Mouse (Mus musculus) CH12.LX (cell line): ENCODE measurements around the gene Ube2h. TPM values are rescaled to one million over a fixed set of nuclear protein-coding genes. Genes with fewer than 3 reads are reported as not detected.

Experiments used
- DNase-seq: peaks from one replicate; pipeline ENCODE4 v3.0.0-alpha.2; 2013; ENCODE audit errors: extremely low read depth
- H3K27ac ChIP-seq: 2 replicates; pipeline ENCODE4 v1.5.1; 2012; ENCODE audit warnings: low read depth, mild to moderate bottlenecking, control low read depth, moderate library complexity; ENCODE audit not compliant: insufficient read depth
- H3K27me3 ChIP-seq: replicated peaks from 2 replicates; pipeline ENCODE3; 2012; ENCODE audit warnings: inconsistent platforms
- H3K36me3 ChIP-seq, 2 experiments: replicated peaks in 1 of 2; 2 replicates each; pipeline versions ENCODE3 to v1.6.1; 2012; ENCODE audit warnings: inconsistent platforms in 1 of 2, low read length in 1 of 2, mild to moderate bottlenecking in 1 of 2, mixed read lengths in 1 of 2, moderate library complexity in 1 of 2; ENCODE audit not compliant: control insufficient read depth in 1 of 2, insufficient read depth in 1 of 2
- H3K4me1 ChIP-seq, 2 experiments: 2 replicates each; pipeline ENCODE4 v1.6.1; 2012; ENCODE audit warnings: inconsistent platforms in 1 of 2, moderate library complexity in 1 of 2; ENCODE audit not compliant: insufficient read depth in 2 of 2, control insufficient read depth in 1 of 2
- H3K4me2 ChIP-seq: 2 replicates; pipeline ENCODE4 v1.6.1; 2012; ENCODE audit warnings: low read depth, mild to moderate bottlenecking, control low read depth; ENCODE audit not compliant: poor library complexity, insufficient read depth, severe bottlenecking
- H3K4me3 ChIP-seq, 3 experiments: fragments of 150-350 bp in 1 of 3; sonication (generic) in 1 of 3; replicated peaks in 1 of 3; 2 replicates each; pipeline versions ENCODE3 to v1.5.1; 2011 to 2012; ENCODE audit warnings: low read depth in 2 of 3, low read length in 2 of 3, mild to moderate bottlenecking in 2 of 3, moderate library complexity in 2 of 3, control low read depth in 1 of 3, improper control_type of control experiment in 1 of 3, inconsistent platforms in 1 of 3, mixed read lengths in 1 of 3; ENCODE audit not compliant: poor library complexity in 1 of 3
- H3K79me2 ChIP-seq: replicated peaks from 2 replicates; pipeline ENCODE4 v1.6.1; 2012; ENCODE audit warnings: mild to moderate bottlenecking, moderate library complexity; ENCODE audit not compliant: control insufficient read depth, poor library complexity, insufficient read depth, severe bottlenecking; ENCODE audit errors: extremely low read depth
- H3K9ac ChIP-seq: 2 replicates; pipeline ENCODE4 v1.6.1; 2012; ENCODE audit warnings: low read depth, mild to moderate bottlenecking, control low read depth, moderate library complexity; ENCODE audit not compliant: insufficient read depth
- H3K9me3 ChIP-seq: replicated peaks from 2 replicates; pipeline ENCODE3; 2012; ENCODE audit warnings: low read length, inconsistent platforms, mixed read lengths
- BHLHE40 ChIP-seq: IDR thresholded peaks from 2 replicates; pipeline ENCODE4 v1.6.1; 2011; ENCODE audit warnings: mild to moderate bottlenecking, low read depth, low read length, improper control_type of control experiment
- ELF1 ChIP-seq: IDR thresholded peaks from 2 replicates; pipeline ENCODE4 v1.6.1; 2014; ENCODE audit warnings: low read depth, mild to moderate bottlenecking, inconsistent platforms, low read length, improper control_type of control experiment
- EP300 ChIP-seq: IDR thresholded peaks from 2 replicates; pipeline ENCODE4 v1.6.1; 2011; ENCODE audit warnings: low read length, improper control_type of control experiment
- ETS1 ChIP-seq: conservative IDR thresholded peaks from 2 replicates; pipeline ENCODE4 v1.6.1; 2012; ENCODE audit warnings: low read depth, mild to moderate bottlenecking, inconsistent platforms, low read length, improper control_type of control experiment, moderate library complexity
- JUND ChIP-seq: conservative IDR thresholded peaks from 2 replicates; pipeline ENCODE4 v1.6.1; 2011; ENCODE audit warnings: low read depth, low read length, improper control_type of control experiment
- MAX ChIP-seq: IDR thresholded peaks from 2 replicates; pipeline ENCODE4 v1.6.1; 2011; ENCODE audit warnings: low read length, improper control_type of control experiment
- MAZ ChIP-seq: IDR thresholded peaks from 2 replicates; pipeline ENCODE4 v1.6.1; 2012; ENCODE audit warnings: low read depth, mild to moderate bottlenecking, inconsistent platforms, low read length, improper control_type of control experiment, moderate library complexity
- MXI1 ChIP-seq: IDR thresholded peaks from 2 replicates; pipeline ENCODE4 v1.6.1; 2011; ENCODE audit warnings: mild to moderate bottlenecking, low read depth, low read length, improper control_type of control experiment
- MYC ChIP-seq: IDR thresholded peaks from 2 replicates; pipeline ENCODE4 v1.6.1; 2011; ENCODE audit warnings: low read depth, mild to moderate bottlenecking, improper control_type of control experiment, low read length
- NELFE ChIP-seq: IDR thresholded peaks from 2 replicates; pipeline ENCODE4 v1.6.1; 2011; ENCODE audit warnings: low read depth, low read length, improper control_type of control experiment
- TBP ChIP-seq: conservative IDR thresholded peaks from 2 replicates; pipeline ENCODE4 v1.6.1; 2011; ENCODE audit warnings: low read depth, low read length, improper control_type of control experiment
- ZKSCAN1 ChIP-seq: IDR thresholded peaks from 2 replicates; pipeline ENCODE4 v1.6.1; 2012; ENCODE audit warnings: low read depth, inconsistent platforms, low read length, improper control_type of control experiment, borderline replicate concordance
- ZMIZ1 ChIP-seq: IDR thresholded peaks from 2 replicates; pipeline ENCODE4 v1.6.1; 2012; ENCODE audit warnings: low read depth, mild to moderate bottlenecking, inconsistent platforms, low read length, improper control_type of control experiment
- ZNF384 ChIP-seq: IDR thresholded peaks from 2 replicates; pipeline ENCODE4 v1.6.1; 2012; ENCODE audit warnings: low read depth, low read length, improper control_type of control experiment, inconsistent platforms
- dilution Hi-C: fragments of 300-500 bp; cut with MboI; formaldehyde crosslinking; loops from 2 replicates; pipeline ENCODE4 v1.14.3; 2020; ENCODE audit warnings: low sequenced_read_pairs; ENCODE audit not compliant: extremely low pct_unique_long_range_greater_than_20kb, extremely low pct_ligation_motif_present
- in situ Hi-C: fragments of 300-500 bp; cut with MboI; formaldehyde crosslinking; loops from 3 replicates; pipeline ENCODE4 v1.14.3; 2019; ENCODE audit warnings: low sequenced_read_pairs, low pct_ligation_motif_present, low pct_unique_long_range_greater_than_20kb, mixed read lengths
- polyA plus RNA-seq: library from polyadenylated mRNA; unstranded; fragments of >175 nt; gene quantifications from 2 replicates; pipeline ENCODE4 v1.2.1, GENCODE M21; 2012; ENCODE audit warnings: low read depth; ENCODE audit not compliant: insufficient read length
- total RNA-seq, 2 experiments: library from RNA; depleted of rRNA; stranded (reverse); fragments of 300-350 nt in 1 of 2; fragments of >200 nt in 1 of 2; gene quantifications; 2 replicates each; pipeline ENCODE4 v1.2.3; 2012 to 2014

Ube2h gene
- total and polyA plus RNA-seq, 3 experiments, result 6.1 to 13.4 (median 13.4) TPM

GRCm38 (mm10) chr6:30228921-30229320 lies 75.4 kb downstream of the Ube2h start:
- no peak overlapping the region for H3K27ac ChIP-seq
- no peaks in the 10 kb centered on the region for H3K9me3 ChIP-seq
- H3K4me2 ChIP-seq, result no peak overlapping the region
- peaks cover 10 to 57% of the 10 kb centered on the region in 2 experiments for H3K4me1 ChIP-seq
- H3K4me3 ChIP-seq, result no peak overlapping the region
- H3K36me3 ChIP-seq, result peaks cover 3 to 35% of the 10 kb centered on the region in 2 experiments
- TF ChIP-seq ZNF384 (peak; percentile 72), MXI1 (no peak)
- in situ Hi-C loops, result no loop called here
- H3K79me2 ChIP-seq, result no peaks in the 10 kb centered on the region
- dilution Hi-C loops, result no loop called here
- no peak overlapping the region for H3K9ac ChIP-seq
- H3K27me3 ChIP-seq, result no peaks in the 10 kb centered on the region
- no peak for DNase-seq

GRCm38 (mm10) chr6:30228353-30228752 lies 76.0 kb downstream of the Ube2h start:
- peaks cover 10 to 60% of the 10 kb centered on the region in 2 experiments for H3K4me1 ChIP-seq
- no peaks in the 10 kb centered on the region for H3K27me3 ChIP-seq
- dilution Hi-C loops (no loop called here), in situ Hi-C loops (no loop called here)
- TF ChIP-seq ELF1 (no peak), JUND (no peak), MAZ (no peak)
- H3K79me2 ChIP-seq, result no peaks in the 10 kb centered on the region
- no peak overlapping the region for H3K9ac ChIP-seq
- no peak overlapping the region for H3K27ac ChIP-seq
- peaks cover 3 to 34% of the 10 kb centered on the region in 2 experiments for H3K36me3 ChIP-seq
- DNase-seq, result no peak
- H3K4me2 ChIP-seq, result no peak overlapping the region
- no peak overlapping the region for H3K4me3 ChIP-seq
- no peaks in the 10 kb centered on the region for H3K9me3 ChIP-seq

GRCm38 (mm10) chr6:30226971-30227700 lies 77.2 kb downstream of the Ube2h start:
- H3K79me2 ChIP-seq, result no peaks in the 10 kb centered on the region
- in situ Hi-C loops (no loop called here), dilution Hi-C loops (no loop called here)
- no peaks in the 10 kb centered on the region for H3K9me3 ChIP-seq
- no peak overlapping the region for H3K4me3 ChIP-seq
- H3K4me2 ChIP-seq, result peak overlapping the region; percentile 30; the same call in 1 of the 2 replicates
- peak; percentile 75 for DNase-seq
- H3K36me3 ChIP-seq, result peaks cover 5 to 30% of the 10 kb centered on the region in 2 experiments
- no peaks in the 10 kb centered on the region for H3K27me3 ChIP-seq
- H3K27ac ChIP-seq, result no peak overlapping the region
- no peak overlapping the region for H3K9ac ChIP-seq
- no peak for TF ChIP-seq MYC
- TF ChIP-seq ZKSCAN1, result no peak
- 0 out of 2 replicates have a peak, but pooled peaks have one; percentile 23 for TF ChIP-seq MAX
- peak; percentile 62 for TF ChIP-seq ETS1
- no peak for TF ChIP-seq ZMIZ1
- 0 out of 2 replicates have a peak, but pooled peaks have one; percentile 13 for TF ChIP-seq TBP
- TF ChIP-seq EP300, result peak; percentile 64
- TF ChIP-seq NELFE, result no peak
- TF ChIP-seq BHLHE40, result peak; percentile 90
- H3K4me1 ChIP-seq, result peaks cover 10 to 60% of the 10 kb centered on the region in 2 experiments
